In genomic region chr13:56616386-56616785, GRCm38 (mm10) we compare ENCODE assay signal across 14 mouse cellular contexts. TPM values are rescaled to one million over a fixed set of nuclear protein-coding genes. Genes with fewer than 3 reads are reported as not detected.
A peak's percentile ranks its signal among the peaks of the same experiment; 100 is the strongest.
DNase-seq lines count a peak whose midpoint lies in the region; ATAC-seq and TF ChIP-seq lines count a peak whose summit lies in the region.
"Had no signal": no experiment of that assay in that cellular context is flagged by ENCODE, and none has a peak within 500 bp of the region (broad histone marks: within the 10 kb centered on the region; RNA-seq: fewer than 3 reads in every experiment).

No protein-coding gene starts in this region.

- peaks cover 38% of the 10 kb centered on the region for H3K4me1 ChIP-seq in heart, embryonic 10.5 days
- H3K4me1 ChIP-seq in heart, embryonic 11.5 days (ENCODE audit: control insufficient read depth, insufficient read depth, low read length) = peaks cover 25% of the 10 kb centered on the region
- H3K4me1 ChIP-seq in lung, postnatal 0 days (ENCODE audit: insufficient read depth, low read depth, low read length) = peaks cover 25% of the 10 kb centered on the region; the same call in 1 of the 2 replicates
- peaks cover 18% of the 10 kb centered on the region for H3K4me1 ChIP-seq in intestine, postnatal 0 days (replicated peaks; ENCODE audit: control insufficient read depth, insufficient read depth, low read length)

- peaks cover 3% of the 10 kb centered on the region; the same call in 1 of the 2 replicates for H3K27me3 ChIP-seq in heart, embryonic 10.5 days (ENCODE audit: insufficient read depth, poor library complexity, severe bottlenecking)
- H3K27me3 ChIP-seq in heart, embryonic 11.5 days (ENCODE audit: control insufficient read depth, insufficient read depth, low read length) = no peaks in the 10 kb centered on the region
- no peaks in the 10 kb centered on the region for H3K27me3 ChIP-seq in lung, postnatal 0 days (replicated peaks; ENCODE audit: insufficient read depth, low read length)
- H3K27me3 ChIP-seq in intestine, postnatal 0 days (replicated peaks; ENCODE audit: control insufficient read depth, insufficient read depth, low read length) = no peaks in the 10 kb centered on the region
- H3K27me3 ChIP-seq: limb, embryonic 15.5 days had no signal

- no peak overlapping the region for H3K4me2 ChIP-seq in heart, embryonic 11.5 days
- H3K4me2 ChIP-seq in lung, postnatal 0 days (replicated peaks; ENCODE audit: low read depth, low read length) = no peak overlapping the region
- no peak overlapping the region for H3K4me2 ChIP-seq in intestine, postnatal 0 days (replicated peaks; ENCODE audit: low read depth)
- H3K4me2 ChIP-seq: limb, embryonic 15.5 days had no signal

- TF ChIP-seq CTCF in lung, postnatal 0 days (IDR thresholded peaks at IDR 0.05) = no peak
- TF ChIP-seq CTCF in intestine, postnatal 0 days (IDR thresholded peaks at IDR 0.05; ENCODE audit: low read depth) = no peak

- no peaks in the 10 kb centered on the region for H3K9me3 ChIP-seq in heart, embryonic 10.5 days
- no peaks in the 10 kb centered on the region for H3K9me3 ChIP-seq in heart, embryonic 11.5 days (replicated peaks; ENCODE audit: control insufficient read depth, low read length)
- no peaks in the 10 kb centered on the region for H3K9me3 ChIP-seq in lung, postnatal 0 days (ENCODE audit: low read length)
- H3K9me3 ChIP-seq in intestine, postnatal 0 days (ENCODE audit: control insufficient read depth) = no peaks in the 10 kb centered on the region
- H3K9me3 ChIP-seq: limb, embryonic 15.5 days had no signal

- no peak for DNase-seq in heart, embryonic 10.5 days (ENCODE audit: low spot score)
- no peak for DNase-seq in lung, postnatal 0 days (ENCODE audit: low spot score)
- DNase-seq in lung, postnatal 36 days = no peak
- no peak for DNase-seq in MN1 (ENCODE audit: low spot score)
- no peak for DNase-seq in layer of hippocampus, postnatal 36 days
- no peak for DNase-seq in cerebellum, adult 18-20 months
- DNase-seq: adrenal gland, adult 8-10 months; forebrain, postnatal 0 days; midbrain, embryonic 14.5 days had no signal

- H3K27ac ChIP-seq in heart, embryonic 10.5 days = peak overlapping the region; percentile 69
- no peak overlapping the region for H3K27ac ChIP-seq in heart, embryonic 11.5 days (ENCODE audit: low read depth, low read length)
- H3K27ac ChIP-seq in lung, postnatal 0 days (ENCODE audit: low read length) = no peak overlapping the region
- H3K27ac ChIP-seq in intestine, postnatal 0 days (ENCODE audit: low read depth, low read length) = no peak overlapping the region
- H3K27ac ChIP-seq: layer of hippocampus, adult 2 months; limb, embryonic 15.5 days had no signal

- TF ChIP-seq EP300 in lung, postnatal 0 days (IDR thresholded peaks at IDR 0.05) = no peak

- H3K4me3 ChIP-seq in heart, embryonic 10.5 days = no peak overlapping the region
- H3K4me3 ChIP-seq in heart, embryonic 11.5 days (ENCODE audit: low read depth, low read length) = no peak overlapping the region
- no peak overlapping the region for H3K4me3 ChIP-seq in lung, postnatal 0 days (ENCODE audit: low read depth, low read length)
- no peak overlapping the region for H3K4me3 ChIP-seq in intestine, postnatal 0 days (ENCODE audit: low read depth, low read length)
- H3K4me3 ChIP-seq: layer of hippocampus, adult 2 months; limb, embryonic 15.5 days had no signal

- H3K9ac ChIP-seq in heart, embryonic 11.5 days (ENCODE audit: low read depth, low read length) = no peak overlapping the region
- no peak overlapping the region for H3K9ac ChIP-seq in lung, postnatal 0 days (replicated peaks; ENCODE audit: low read depth)
- no peak overlapping the region for H3K9ac ChIP-seq in intestine, postnatal 0 days (ENCODE audit: low read depth, low read length)
- H3K9ac ChIP-seq: forebrain, postnatal 0 days; limb, embryonic 15.5 days had no signal

- WGBS in heart, embryonic 10.5 days = 57% methylated on average over 7 of the region's 7 CpGs
- WGBS in heart, embryonic 11.5 days (ENCODE audit: insufficient replicate concordance) = 53% methylated on average over 7 of the region's 7 CpGs
- WGBS in lung, postnatal 0 days = 20% methylated on average over 7 of the region's 7 CpGs
- WGBS in intestine, postnatal 0 days = 15% methylated on average over 7 of the region's 7 CpGs

- no peak for ATAC-seq in heart, embryonic 11.5 days (replicated peaks; ENCODE audit: insufficient number of reproducible peaks, low FRiP score, low TSS enrichment)
- ATAC-seq in lung, postnatal 0 days = peak; percentile 7; the same call in 1 of the 2 replicates
- peak; percentile 55 for ATAC-seq in intestine, postnatal 0 days
- ATAC-seq: CD4-positive, CD25-positive, alpha-beta regulatory T cell, adult 4 months; forebrain, postnatal 0 days had no signal

- peaks cover 6% of the 10 kb centered on the region; the same call in 1 of the 2 replicates for H3K36me3 ChIP-seq in heart, embryonic 10.5 days
- no peaks in the 10 kb centered on the region for H3K36me3 ChIP-seq in heart, embryonic 11.5 days (ENCODE audit: control insufficient read depth, insufficient read depth, low read length)
- H3K36me3 ChIP-seq in lung, postnatal 0 days (ENCODE audit: insufficient read depth, low read length) = no peaks in the 10 kb centered on the region
- 0 out of 2 replicates have a peak, but pooled peaks cover 3% of the 10 kb centered on the region for H3K36me3 ChIP-seq in intestine, postnatal 0 days (ENCODE audit: control insufficient read depth, insufficient read depth)

RNA-seq across cellular contexts. Expression of gene Tgfbi, which starts 7.1 kb away (rescaled TPM):
- 50.4 and 66.2 TPM in 2 replicates for polyA plus RNA-seq in heart, embryonic 10.5 days (2016; fragmentation: Nextera tagmentation; extraction: Ambion mirVana)
- 65.0 and 94.5 TPM in 2 replicates for polyA plus RNA-seq in heart, embryonic 11.5 days (2014; fragmentation: Nextera tagmentation; extraction: Ambion mirVana)
- polyA plus RNA-seq in lung, postnatal 0 days (2015; fragmentation: Nextera tagmentation; extraction: Ambion mirVana) = 408 and 422 TPM in 2 replicates
- 101 and 105 TPM in 2 replicates for polyA plus RNA-seq in intestine, postnatal 0 days (2015; fragmentation: Nextera tagmentation; extraction: Ambion mirVana)
- total RNA-seq in layer of hippocampus, postnatal 36 days (2021) = 1 to 10 TPM; 2.8 to 3.4 TPM
